Mouse (Mus musculus): ENCODE results near the gene Trim62. TPM values are rescaled to one million over a fixed set of nuclear protein-coding genes. Genes with fewer than 3 reads are reported as not detected.
A peak's percentile ranks its signal among the peaks of the same experiment; 100 is the strongest.

The Trim62 gene
- 10 to 100 TPM; 14.2 to 17.7 (median 16.5) TPM for total RNA-seq (2022)

GRCm38 (mm10) chr4:128883379-128883781 lies at the start of gene Trim62:
Trim62 (plus strand) TSS chr4:128883580.
- peak in 1 of 2 experiments; percentile 39 for DNase-seq (ENCODE audit: low spot score in 2 of 2)

GRCm38 (mm10) chr4:128838202-128838601 lies 45.2 kb upstream of the Trim62 start:
- no peak for DNase-seq (ENCODE audit: low spot score in 2 of 2)

GRCm38 (mm10) chr4:128839811-128840738 lies 43.3 kb upstream of the Trim62 start:
- DNase-seq (ENCODE audit: low spot score in 2 of 2): peak in 1 of 2 experiments; percentile 7

GRCm38 (mm10) chr4:128841259-128841658 lies 42.1 kb upstream of the Trim62 start:
- no peak for DNase-seq (ENCODE audit: low spot score in 2 of 2)

- no peak for DNase-seq (ENCODE audit: low spot score in 2 of 2)
Measured at GRCm38 (mm10) chr4:128844566-128844965, 38.8 kb upstream of the Trim62 start.

GRCm38 (mm10) chr4:128845367-128845973 lies 37.9 kb upstream of the Trim62 start:
- DNase-seq (ENCODE audit: low spot score in 2 of 2): no peak

GRCm38 (mm10) chr4:128848961-128849360 lies 34.4 kb upstream of the Trim62 start:
- DNase-seq (ENCODE audit: low spot score in 2 of 2): no peak

- no peak for DNase-seq (ENCODE audit: low spot score in 2 of 2)
Measured at GRCm38 (mm10) chr4:128849686-128850085, 33.7 kb upstream of the Trim62 start.

- DNase-seq (ENCODE audit: low spot score in 2 of 2): no peak
Measured at GRCm38 (mm10) chr4:128852266-128852887, 31.0 kb upstream of the Trim62 start.

- no peak for DNase-seq (ENCODE audit: low spot score in 2 of 2)
Measured at GRCm38 (mm10) chr4:128853117-128853516, 30.3 kb upstream of the Trim62 start.

- DNase-seq (ENCODE audit: low spot score in 2 of 2): no peak
Measured at GRCm38 (mm10) chr4:128855613-128856040, 27.8 kb upstream of the Trim62 start.

GRCm38 (mm10) chr4:128857212-128857611 lies 26.2 kb upstream of the Trim62 start:
- DNase-seq (ENCODE audit: low spot score in 2 of 2): no peak

GRCm38 (mm10) chr4:128858226-128858625 lies 25.2 kb upstream of the Trim62 start:
- peak; percentile 40 to 64 for DNase-seq (ENCODE audit: low spot score in 2 of 2)

GRCm38 (mm10) chr4:128858878-128859277 lies 24.5 kb upstream of the Trim62 start:
- DNase-seq (ENCODE audit: low spot score in 2 of 2): no peak

GRCm38 (mm10) chr4:128872992-128873391 lies 10.4 kb upstream of the Trim62 start:
- DNase-seq (ENCODE audit: low spot score in 2 of 2): peak in 1 of 2 experiments; percentile 60

GRCm38 (mm10) chr4:128874062-128874461 lies 9.3 kb upstream of the Trim62 start:
- no peak for DNase-seq (ENCODE audit: low spot score in 2 of 2)

GRCm38 (mm10) chr4:128875439-128875838 lies 7.9 kb upstream of the Trim62 start:
- no peak for DNase-seq (ENCODE audit: low spot score in 2 of 2)

- DNase-seq (ENCODE audit: low spot score in 2 of 2): no peak
Measured at GRCm38 (mm10) chr4:128877520-128877919, 5.9 kb upstream of the Trim62 start.

- DNase-seq (ENCODE audit: low spot score in 2 of 2): no peak
Measured at GRCm38 (mm10) chr4:128878901-128879491, 4.4 kb upstream of the Trim62 start.

GRCm38 (mm10) chr4:128883801-128884710 lies 676 bp downstream of the Trim62 start:
- no peak for DNase-seq (ENCODE audit: low spot score in 2 of 2)

GRCm38 (mm10) chr4:128884711-128885095 lies 1.3 kb downstream of the Trim62 start:
- DNase-seq (ENCODE audit: low spot score in 2 of 2): no peak
